In the genomic region with DNA sequence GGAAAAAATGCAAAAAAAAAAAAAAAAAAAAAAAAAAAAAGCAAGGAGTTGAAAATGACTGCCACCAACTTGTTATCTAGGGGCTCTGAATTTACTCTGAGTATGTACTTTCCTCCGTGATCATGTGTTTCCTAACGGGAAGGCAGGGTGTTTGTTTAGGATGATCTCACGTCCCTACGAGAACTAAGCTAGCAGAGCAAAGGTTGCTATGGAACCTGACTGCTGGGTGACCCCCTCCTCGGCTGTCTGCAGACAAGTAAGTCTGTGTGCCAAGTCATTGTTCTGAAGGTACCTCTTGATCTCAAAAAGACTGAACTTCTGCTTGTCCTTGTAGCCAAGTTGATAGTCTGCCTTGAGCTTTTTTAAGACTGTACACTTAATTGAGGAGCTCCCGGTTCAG, we compare ENCODE assay signal across 8 mouse cellular contexts.
DNase-seq lines count a peak whose midpoint lies in the region.

No protein-coding gene starts in this region.

- DNase-seq in embryo, embryonic 11 days: peak; percentile 7
- DNase-seq in embryo, embryonic 9.5 days (ENCODE audit: extremely low spot score): no peak
- peak; percentile 50 for DNase-seq in heart, adult 8-10 months (ENCODE audit: low spot score)
- peak; percentile 29 for DNase-seq in heart, postnatal 4 days
- peak; percentile 55 for DNase-seq in lung, postnatal 10 days
- no peak for DNase-seq in cerebellum, adult 8-10 months
- DNase-seq in ovary, adult 18-20 months (ENCODE audit: low spot score): no peak
- no peak for DNase-seq in layer of hippocampus, postnatal 10 days (ENCODE audit: low spot score in 2 of 2)

Comparison
In these comparisons a context has a peak if more than half of its experiments do, and no peak if none do; other contexts are left out.
1. DNase-seq: peak in embryo, embryonic 11 days (single experiment), heart, adult 8-10 months (single experiment), heart, postnatal 4 days (single experiment) and lung, postnatal 10 days (single experiment); none in embryo, embryonic 9.5 days (single experiment), cerebellum, adult 8-10 months (single experiment), ovary, adult 18-20 months (single experiment) and layer of hippocampus, postnatal 10 days (0 of 2).